Mouse (Mus musculus): ENCODE measurements around the gene Mdfi. TPM values are rescaled to one million over a fixed set of nuclear protein-coding genes. Genes with fewer than 3 reads are reported as not detected.
A peak's percentile ranks its signal among the peaks of the same experiment; 100 is the strongest.

Mdfi gene
- polyA plus RNA-seq (2015; fragmentation: Nextera tagmentation; extraction: Ambion mirVana) = 18.1 and 22.1 TPM in 2 replicates

DNA sequence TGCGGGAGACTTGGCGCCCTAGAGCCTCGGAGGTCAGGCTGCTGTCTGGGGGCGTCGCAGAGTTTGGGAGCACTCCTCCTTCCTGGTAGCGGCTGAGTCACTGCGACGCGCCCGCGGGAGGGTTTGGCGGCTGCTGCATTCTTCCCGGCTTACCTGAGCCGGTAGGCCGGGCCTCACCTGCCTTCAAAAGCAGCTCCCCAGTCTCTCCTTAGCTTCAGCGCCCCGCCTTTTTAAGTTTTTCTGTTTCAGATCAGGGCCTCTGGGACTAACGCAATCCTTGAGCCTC, at the start of gene Mdfi:
Gene Mdfi (minus strand): TSS at position 210 of the 286 bp plus-strand sequence.
- H3K4me2 ChIP-seq (ENCODE audit: low read depth, low read length) = peak within 1 kb of the TSS; percentile 83
- H3K4me1 ChIP-seq (replicated peaks; ENCODE audit: control insufficient read depth, insufficient read depth, low read length) = peaks cover 46% of the 10 kb centered on the region
- peak within 1 kb of the TSS; percentile 80 for H3K4me3 ChIP-seq (ENCODE audit: low read length)
- ATAC-seq (ENCODE audit: low read depth) = peak; percentile 9; the same call in 1 of the 2 replicates
- H3K9me3 ChIP-seq (ENCODE audit: control insufficient read depth, low read length) = no peaks in the 10 kb centered on the region
- WGBS = 4% methylated on average over 18 of the region's 18 CpGs
- peak within 1 kb of the TSS; percentile 88 for H3K9ac ChIP-seq (ENCODE audit: low read length)
- H3K36me3 ChIP-seq (ENCODE audit: control insufficient read depth, insufficient read depth, low read length) = no peaks in the 10 kb centered on the region
- H3K27me3 ChIP-seq (ENCODE audit: control insufficient read depth, insufficient read depth, low read depth, low read length) = no peaks in the 10 kb centered on the region
- peak within 1 kb of the TSS; percentile 93 for H3K27ac ChIP-seq (ENCODE audit: low read length)

DNA sequence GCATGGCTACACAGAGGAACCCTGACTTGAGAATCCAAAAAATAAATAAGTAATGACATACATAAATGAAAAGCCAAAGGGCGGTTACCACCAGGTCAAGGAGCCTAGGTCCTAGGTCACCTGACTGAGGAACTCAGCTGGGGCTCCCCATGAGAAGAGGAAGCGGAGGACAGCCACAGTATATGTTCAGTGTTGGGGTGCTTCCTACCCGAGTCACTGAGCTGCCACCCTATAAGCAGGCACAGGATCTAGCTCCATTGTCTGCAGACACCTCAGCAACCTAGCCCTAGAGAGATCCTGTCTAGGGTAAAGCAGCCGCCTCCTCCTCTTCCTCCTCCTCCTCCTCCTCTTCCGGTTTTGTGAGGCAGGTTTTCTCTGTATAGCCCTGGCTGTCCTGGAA, 48.6 kb upstream of the Mdfi start:
- H3K9me3 ChIP-seq (ENCODE audit: control insufficient read depth, low read length) = no peaks in the 10 kb centered on the region
- H3K36me3 ChIP-seq (ENCODE audit: control insufficient read depth, insufficient read depth, low read length) = peaks cover 14% of the 10 kb centered on the region
- 74% methylated on average over 5 of the region's 5 CpGs for WGBS
- H3K27me3 ChIP-seq (ENCODE audit: control insufficient read depth, insufficient read depth, low read depth, low read length) = no peaks in the 10 kb centered on the region
- H3K9ac ChIP-seq (ENCODE audit: low read length) = no peak overlapping the region
- no peak overlapping the region for H3K4me2 ChIP-seq (ENCODE audit: low read depth, low read length)
- H3K27ac ChIP-seq (ENCODE audit: low read length) = no peak overlapping the region
- no peak for ATAC-seq (ENCODE audit: low read depth)
- no peak overlapping the region for H3K4me3 ChIP-seq (ENCODE audit: low read length)
- H3K4me1 ChIP-seq (replicated peaks; ENCODE audit: control insufficient read depth, insufficient read depth, low read length) = peaks cover 35% of the 10 kb centered on the region

DNA sequence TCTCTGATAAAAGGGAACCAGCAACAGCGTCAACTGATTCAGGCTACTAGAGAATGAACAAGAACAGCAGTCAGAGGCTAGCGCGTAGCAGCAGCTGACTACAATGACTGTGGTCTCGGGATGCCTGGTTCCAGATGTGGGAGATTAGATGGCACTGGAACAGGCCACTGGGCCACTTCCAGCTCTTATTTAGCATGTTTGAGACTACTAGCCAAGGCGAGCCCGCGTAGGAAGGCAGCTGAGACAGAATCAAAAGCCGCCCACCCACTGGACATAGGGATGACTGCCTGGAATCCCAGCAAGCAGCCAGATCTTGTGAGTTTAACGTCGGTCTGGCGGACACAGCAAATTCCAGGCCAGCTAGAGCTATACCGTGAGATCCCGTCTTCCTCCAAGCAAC, 46.8 kb upstream of the Mdfi start:
- no peak for ATAC-seq (ENCODE audit: low read depth)
- Histone ChIP-seq H3K9ac (ENCODE audit: low read length) (no peak overlapping the region), H3K4me2 (ENCODE audit: low read depth, low read length) (no peak overlapping the region), H3K27me3 (ENCODE audit: control insufficient read depth, insufficient read depth, low read depth, low read length) (no peaks in the 10 kb centered on the region), H3K9me3 (ENCODE audit: control insufficient read depth, low read length) (no peaks in the 10 kb centered on the region), H3K27ac (ENCODE audit: low read length) (no peak overlapping the region), H3K4me3 (ENCODE audit: low read length) (no peak overlapping the region), H3K36me3 (ENCODE audit: control insufficient read depth, insufficient read depth, low read length) (peaks cover 16% of the 10 kb centered on the region), H3K4me1 (replicated peaks; ENCODE audit: control insufficient read depth, insufficient read depth, low read length) (peaks cover 22% of the 10 kb centered on the region)
- 61% methylated on average over 13 of the region's 13 CpGs for WGBS

GRCm38 (mm10) chr17:47879207-47879606, 44.7 kb upstream of the Mdfi start:
- Histone ChIP-seq H3K9me3 (ENCODE audit: control insufficient read depth, low read length) (no peaks in the 10 kb centered on the region), H3K9ac (ENCODE audit: low read length) (no peak overlapping the region), H3K27me3 (ENCODE audit: control insufficient read depth, insufficient read depth, low read depth, low read length) (no peaks in the 10 kb centered on the region), H3K4me1 (replicated peaks; ENCODE audit: control insufficient read depth, insufficient read depth, low read length) (peaks cover 22% of the 10 kb centered on the region), H3K36me3 (ENCODE audit: control insufficient read depth, insufficient read depth, low read length) (peaks cover 22% of the 10 kb centered on the region), H3K27ac (ENCODE audit: low read length) (no peak overlapping the region), H3K4me2 (ENCODE audit: low read depth, low read length) (no peak overlapping the region), H3K4me3 (ENCODE audit: low read length) (no peak overlapping the region)
- peak; percentile 40; the same call in 1 of the 2 replicates for ATAC-seq (ENCODE audit: low read depth)
- WGBS = 30% methylated on average over 3 of the region's 3 CpGs

DNA sequence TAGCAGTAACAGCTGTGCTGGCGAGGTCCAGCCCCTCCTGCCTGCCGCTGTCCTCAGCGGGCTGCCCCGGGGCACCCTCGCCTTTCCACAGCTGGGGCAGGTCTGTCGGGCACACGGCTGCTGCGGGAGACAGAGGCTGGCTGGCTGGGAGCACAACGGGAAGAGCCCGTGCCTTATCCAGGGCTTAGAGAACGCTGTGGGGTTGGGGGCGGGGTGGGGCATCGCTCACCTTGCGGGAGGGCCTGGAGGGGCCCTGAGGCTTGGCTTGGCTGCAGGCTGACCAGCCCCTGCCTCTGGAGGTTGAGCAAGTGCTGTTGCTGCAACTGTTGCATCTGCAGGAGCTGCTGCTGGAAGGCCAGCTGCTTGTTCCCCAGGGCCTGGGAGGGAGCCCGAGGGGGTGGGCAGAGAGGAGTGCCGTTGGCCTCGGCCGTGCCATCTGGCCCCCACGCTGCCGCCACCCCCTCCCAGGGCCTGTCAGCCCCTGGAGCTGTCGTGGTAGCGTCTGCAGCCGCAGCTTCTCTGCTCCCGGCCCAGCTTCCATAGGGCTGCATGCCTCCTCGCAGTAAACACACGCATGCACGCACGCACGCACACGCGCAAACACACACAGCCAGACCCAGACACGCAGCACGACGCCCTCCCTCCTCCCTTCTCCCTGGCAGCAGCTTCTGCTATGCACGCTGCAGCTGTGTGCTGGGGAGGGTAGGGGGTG, 44.0 kb upstream of the Mdfi start:
- Histone ChIP-seq H3K36me3 (ENCODE audit: control insufficient read depth, insufficient read depth, low read length) (peaks cover 19% of the 10 kb centered on the region; the same call in 1 of the 2 replicates), H3K9me3 (ENCODE audit: control insufficient read depth, low read length) (no peaks in the 10 kb centered on the region), H3K27me3 (ENCODE audit: control insufficient read depth, insufficient read depth, low read depth, low read length) (no peaks in the 10 kb centered on the region), H3K9ac (ENCODE audit: low read length) (0 out of 2 replicates have a peak overlapping the region, but pooled peaks have one; percentile 9), H3K4me1 (replicated peaks; ENCODE audit: control insufficient read depth, insufficient read depth, low read length) (peaks cover 27% of the 10 kb centered on the region), H3K27ac (ENCODE audit: low read length) (0 out of 2 replicates have a peak overlapping the region, but pooled peaks have one; percentile 42), H3K4me3 (ENCODE audit: low read length) (no peak overlapping the region), H3K4me2 (ENCODE audit: low read depth, low read length) (peak overlapping the region; percentile 7; the same call in 1 of the 2 replicates)
- peak; percentile 60 for ATAC-seq (ENCODE audit: low read depth)
- 36% methylated on average over 35 of the region's 35 CpGs for WGBS

- no peaks in the 10 kb centered on the region for H3K27me3 ChIP-seq (ENCODE audit: control insufficient read depth, insufficient read depth, low read depth, low read length)
- H3K4me3 ChIP-seq (ENCODE audit: low read length) = no peak overlapping the region
- H3K9me3 ChIP-seq (ENCODE audit: control insufficient read depth, low read length) = no peaks in the 10 kb centered on the region
- peaks cover 23% of the 10 kb centered on the region; the same call in 1 of the 2 replicates for H3K36me3 ChIP-seq (ENCODE audit: control insufficient read depth, insufficient read depth, low read length)
- H3K4me1 ChIP-seq (replicated peaks; ENCODE audit: control insufficient read depth, insufficient read depth, low read length) = peaks cover 31% of the 10 kb centered on the region
- WGBS = 47% methylated on average over 10 of the region's 10 CpGs
- H3K27ac ChIP-seq (ENCODE audit: low read length) = no peak overlapping the region
- H3K4me2 ChIP-seq (ENCODE audit: low read depth, low read length) = no peak overlapping the region
- ATAC-seq (ENCODE audit: low read depth) = peak; percentile 6; the same call in 1 of the 2 replicates
- H3K9ac ChIP-seq (ENCODE audit: low read length) = no peak overlapping the region
These were observed 43.4 kb upstream of the Mdfi start for GRCm38 (mm10) chr17:47877715-47878377.

DNA sequence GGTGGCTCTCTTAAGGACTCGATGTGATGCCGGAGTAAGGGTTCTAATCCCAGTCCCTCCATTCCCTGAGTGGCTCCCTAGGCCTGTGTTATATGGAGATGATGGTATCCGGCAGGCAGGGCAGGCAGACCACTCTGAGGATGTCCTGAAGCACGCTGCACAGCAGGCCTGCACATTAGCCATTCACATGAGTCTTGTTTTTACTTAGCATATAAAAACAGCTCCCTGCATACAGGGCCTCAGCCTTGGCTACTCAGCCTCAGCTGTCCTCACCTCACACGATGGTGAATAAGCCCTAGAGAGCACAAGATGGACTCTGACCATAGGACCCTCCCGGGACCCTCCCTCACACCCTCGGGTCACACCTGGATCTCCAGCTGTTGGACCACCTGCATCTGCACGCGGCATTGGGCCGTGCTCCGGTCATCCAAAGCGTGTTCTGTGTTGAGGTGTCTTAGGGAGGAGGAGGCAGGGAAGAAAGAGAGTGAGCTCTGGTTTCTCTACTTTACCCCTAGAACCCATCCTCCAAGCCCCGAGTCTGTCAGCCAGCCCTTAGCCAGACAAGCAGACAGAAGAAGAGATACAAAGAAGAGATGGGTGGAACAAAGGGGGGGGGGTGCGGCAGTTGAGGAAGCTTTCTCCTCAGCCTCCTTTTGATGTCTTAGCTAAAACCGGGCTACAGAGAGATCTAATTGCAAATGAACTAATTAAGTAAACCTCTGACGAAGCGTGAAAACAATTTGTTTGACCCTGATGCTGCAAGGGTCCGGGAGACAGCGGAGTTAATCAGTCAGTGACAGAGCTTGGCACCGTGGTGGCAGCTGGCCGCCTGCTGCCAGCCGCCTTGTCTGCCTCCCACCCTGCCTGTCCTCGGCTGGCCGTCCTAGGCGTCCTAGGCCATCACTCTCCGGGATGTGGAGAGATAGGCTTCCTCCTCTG, 42.6 kb upstream of the Mdfi start:
- H3K36me3 ChIP-seq (ENCODE audit: control insufficient read depth, insufficient read depth, low read length) = peaks cover 27% of the 10 kb centered on the region; the same call in 1 of the 2 replicates
- H3K27me3 ChIP-seq (ENCODE audit: control insufficient read depth, insufficient read depth, low read depth, low read length) = no peaks in the 10 kb centered on the region
- ATAC-seq (ENCODE audit: low read depth) = no peak
- H3K4me3 ChIP-seq (ENCODE audit: low read length) = no peak overlapping the region
- no peaks in the 10 kb centered on the region for H3K9me3 ChIP-seq (ENCODE audit: control insufficient read depth, low read length)
- WGBS = 62% methylated on average over 26 of the region's 26 CpGs
- no peak overlapping the region for H3K9ac ChIP-seq (ENCODE audit: low read length)
- no peak overlapping the region for H3K27ac ChIP-seq (ENCODE audit: low read length)
- no peak overlapping the region for H3K4me2 ChIP-seq (ENCODE audit: low read depth, low read length)
- peaks cover 29% of the 10 kb centered on the region for H3K4me1 ChIP-seq (replicated peaks; ENCODE audit: control insufficient read depth, insufficient read depth, low read length)

- Histone ChIP-seq H3K27me3 (ENCODE audit: control insufficient read depth, insufficient read depth, low read depth, low read length) (no peaks in the 10 kb centered on the region), H3K27ac (ENCODE audit: low read length) (no peak overlapping the region), H3K4me3 (ENCODE audit: low read length) (peak overlapping the region; percentile 23; the same call in 1 of the 2 replicates), H3K4me2 (ENCODE audit: low read depth, low read length) (peak overlapping the region; percentile 36), H3K9me3 (ENCODE audit: control insufficient read depth, low read length) (no peaks in the 10 kb centered on the region), H3K9ac (ENCODE audit: low read length) (no peak overlapping the region), H3K4me1 (replicated peaks; ENCODE audit: control insufficient read depth, insufficient read depth, low read length) (peaks cover 12% of the 10 kb centered on the region), H3K36me3 (ENCODE audit: control insufficient read depth, insufficient read depth, low read length) (peaks cover 39% of the 10 kb centered on the region)
- peak; percentile 50 for ATAC-seq (ENCODE audit: low read depth)
- 8% methylated on average over 9 of the region's 9 CpGs for WGBS
These were observed 38.9 kb upstream of the Mdfi start for GRCm38 (mm10) chr17:47873341-47873791.

Measured in lung, embryonic 16.5 days (tissue).